Mouse (Mus musculus) midbrain, embryonic 11.5 days (tissue): ENCODE results near the gene Atl3. TPM values are rescaled to one million over a fixed set of nuclear protein-coding genes. Genes with fewer than 3 reads are reported as not detected.

Source experiments
- ATAC-seq: fragments of 200-750 bp; cut with Nextera tagmentation; 2 replicates; pipeline ENCODE4 v1.8.0; 2017; ENCODE audit warnings: moderate TSS enrichment, moderate library complexity; ENCODE audit not compliant: low FRiP score
- DNase-seq: peaks from one replicate; pipeline ENCODE4 v3.0.0; 2015; ENCODE audit warnings: low spot score; ENCODE audit errors: missing footprints
- H3K27ac ChIP-seq: fragments of 300-500 bp; sonication (generic); 2 replicates; pipeline ENCODE4 v1.5.1; 2014; ENCODE audit warnings: low read depth, low read length
- H3K27me3 ChIP-seq: fragments of 300-500 bp; sonication (generic); 2 replicates; pipeline ENCODE4 v1.6.1; 2014; ENCODE audit warnings: mild to moderate bottlenecking, low read length, moderate library complexity, mixed read lengths; ENCODE audit not compliant: control insufficient read depth, insufficient read depth
- H3K36me3 ChIP-seq: fragments of 300-500 bp; sonication (generic); 2 replicates; pipeline ENCODE4 v1.6.1; 2014; ENCODE audit warnings: mild to moderate bottlenecking, low read length, moderate library complexity, mixed read lengths; ENCODE audit not compliant: control insufficient read depth, insufficient read depth
- H3K4me1 ChIP-seq: fragments of 300-500 bp; sonication (generic); 2 replicates; pipeline ENCODE4 v1.6.1; 2014; ENCODE audit warnings: low read length; ENCODE audit not compliant: control insufficient read depth, insufficient read depth
- H3K4me2 ChIP-seq: fragments of 300-500 bp; sonication (generic); 2 replicates; pipeline ENCODE4 v1.6.1; 2014; ENCODE audit warnings: mild to moderate bottlenecking, moderate library complexity
- H3K4me3 ChIP-seq: fragments of 300-500 bp; sonication (generic); 2 replicates; pipeline ENCODE4 v1.5.1; 2014; ENCODE audit warnings: low read depth, low read length
- H3K9ac ChIP-seq: fragments of 300-500 bp; sonication (generic); 2 replicates; pipeline ENCODE4 v1.6.1; 2014; ENCODE audit warnings: low read length
- H3K9me3 ChIP-seq: fragments of 300-500 bp; sonication (generic); 2 replicates; pipeline ENCODE4 v1.6.1; 2016; ENCODE audit warnings: low read length; ENCODE audit not compliant: control insufficient read depth
- WGBS: fragments of 180-500 bp; shearing (Covaris S2); extraction: QIAGEN DNeasy Blood & Tissue Kit; methylation state at CpG from one replicate; pipeline ENCODE4 v1.1.7; 2014; 5-methylcytosine and 5-hydroxymethylcytosine counted together
- polyA plus RNA-seq: library from polyadenylated mRNA; unstranded; fragments of >200 nt; fragmentation: Nextera tagmentation; extraction: Ambion mirVana; gene quantifications from 2 replicates; pipeline ENCODE4 v1.2.1, GENCODE M21; 2014

The Atl3 gene
- polyA plus RNA-seq, 1 experiment from 2014 or later = 8.5 TPM

DNA sequence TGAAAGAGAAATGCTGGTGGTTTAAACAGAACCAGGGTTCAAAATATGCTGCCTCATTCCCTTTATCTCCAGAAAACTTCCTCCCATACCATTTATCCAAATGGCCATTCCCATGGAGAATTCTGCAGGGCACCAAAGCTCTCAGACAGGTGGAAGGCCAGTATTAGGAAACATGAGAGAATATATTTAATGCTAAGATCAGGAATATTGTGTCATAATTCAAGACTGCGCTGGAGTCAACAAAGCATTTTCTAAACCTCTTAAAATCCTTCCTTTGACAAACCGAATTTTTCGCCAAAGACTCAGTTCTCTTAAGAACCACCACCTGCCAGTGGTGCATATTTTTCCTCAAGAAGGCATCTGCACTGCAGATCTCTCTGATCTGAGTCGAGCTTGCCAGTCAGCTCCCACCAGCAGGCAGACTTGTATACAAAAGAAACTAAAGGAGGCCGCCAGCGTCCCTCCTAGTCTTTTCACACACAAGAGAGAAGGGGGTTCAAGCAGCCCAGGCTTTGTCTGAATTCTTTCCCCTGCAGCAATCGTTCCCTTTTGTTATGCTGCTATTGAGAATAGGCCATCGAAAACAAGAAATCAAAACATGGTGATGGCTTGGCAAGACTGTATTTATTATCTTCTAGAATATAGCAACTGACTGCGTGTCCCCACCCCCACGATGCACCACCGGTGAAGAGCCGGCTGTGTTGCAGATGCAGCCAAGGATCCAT is 12.1 kb upstream of the Atl3 start:
- no peaks in the 10 kb centered on the region for H3K9me3 ChIP-seq
- peak overlapping the region; percentile 70 for H3K4me2 ChIP-seq
- peak overlapping the region; percentile 100 for H3K27ac ChIP-seq
- peak; percentile 51 for ATAC-seq
- H3K9ac ChIP-seq = peak overlapping the region; percentile 98
- peaks cover 2% of the 10 kb centered on the region; the same call in 1 of the 2 replicates for H3K36me3 ChIP-seq
- 4% methylated on average over 12 of the region's 12 CpGs for WGBS
- peak; percentile 95 for DNase-seq
- H3K4me3 ChIP-seq = peak overlapping the region; percentile 97
- H3K4me1 ChIP-seq = peaks cover 10% of the 10 kb centered on the region
- no peaks in the 10 kb centered on the region for H3K27me3 ChIP-seq

GRCm38 (mm10) chr19:7482266-7482598 is 11.6 kb upstream of the Atl3 start:
- H3K4me1 ChIP-seq = peaks cover 10% of the 10 kb centered on the region
- H3K27me3 ChIP-seq = no peaks in the 10 kb centered on the region
- DNase-seq = no peak
- H3K4me3 ChIP-seq = peak overlapping the region; percentile 97
- no peaks in the 10 kb centered on the region for H3K9me3 ChIP-seq
- H3K4me2 ChIP-seq = peak overlapping the region; percentile 70
- H3K27ac ChIP-seq = peak overlapping the region; percentile 100
- no peaks in the 10 kb centered on the region for H3K36me3 ChIP-seq
- ATAC-seq = no peak; the same call in 1 of the 2 replicates
- H3K9ac ChIP-seq = peak overlapping the region; percentile 98
- under 1% methylated on average over 7 of the region's 7 CpGs for WGBS

GRCm38 (mm10) chr19:7482599-7483511 is 11.0 kb upstream of the Atl3 start, which contains the start of gene Rtn3:
Rtn3 (minus strand) TSS chr19:7483281.
- peak; percentile 94 for ATAC-seq
- H3K4me2 ChIP-seq = peak within 1 kb of the TSS; percentile 70
- H3K27me3 ChIP-seq = no peaks in the 10 kb centered on the region
- no peaks in the 10 kb centered on the region for H3K36me3 ChIP-seq
- peak within 1 kb of the TSS; percentile 98 for H3K9ac ChIP-seq
- H3K9me3 ChIP-seq = no peaks in the 10 kb centered on the region
- H3K27ac ChIP-seq = peak within 1 kb of the TSS; percentile 100
- H3K4me1 ChIP-seq = peaks cover 10% of the 10 kb centered on the region
- under 1% methylated on average over 80 of the region's 80 CpGs for WGBS
- DNase-seq = peak; percentile 100
- H3K4me3 ChIP-seq = peak within 1 kb of the TSS; percentile 97

DNA sequence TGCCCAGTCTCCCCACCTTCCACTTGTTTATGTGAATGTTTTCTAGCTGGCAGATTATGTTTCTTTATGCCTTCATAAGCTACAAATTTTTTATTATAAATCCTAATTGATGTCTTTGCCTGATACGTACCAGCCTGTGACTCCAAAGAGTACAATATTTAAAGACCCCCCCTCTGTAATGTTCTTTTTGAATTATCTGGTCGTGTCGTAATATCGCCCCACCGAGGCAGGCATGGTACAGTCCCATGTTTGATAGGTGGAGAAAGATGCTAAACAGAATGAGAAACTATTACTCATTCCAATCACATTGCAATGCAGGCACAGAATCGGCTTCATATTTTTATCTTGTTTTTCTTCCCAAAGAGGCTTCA is 10.3 kb upstream of the Atl3 start:
- Histone ChIP-seq H3K4me3 (peak overlapping the region; percentile 97), H3K36me3 (no peaks in the 10 kb centered on the region), H3K27ac (peak overlapping the region; percentile 100; the same call in 1 of the 2 replicates), H3K9me3 (no peaks in the 10 kb centered on the region), H3K4me1 (peaks cover 10% of the 10 kb centered on the region), H3K4me2 (peak overlapping the region; percentile 43), H3K27me3 (no peaks in the 10 kb centered on the region), H3K9ac (peak overlapping the region; percentile 52; the same call in 1 of the 2 replicates)
- ATAC-seq (peak; percentile 65), DNase-seq (no peak)
- WGBS = 3% methylated on average over 6 of the region's 6 CpGs

DNA sequence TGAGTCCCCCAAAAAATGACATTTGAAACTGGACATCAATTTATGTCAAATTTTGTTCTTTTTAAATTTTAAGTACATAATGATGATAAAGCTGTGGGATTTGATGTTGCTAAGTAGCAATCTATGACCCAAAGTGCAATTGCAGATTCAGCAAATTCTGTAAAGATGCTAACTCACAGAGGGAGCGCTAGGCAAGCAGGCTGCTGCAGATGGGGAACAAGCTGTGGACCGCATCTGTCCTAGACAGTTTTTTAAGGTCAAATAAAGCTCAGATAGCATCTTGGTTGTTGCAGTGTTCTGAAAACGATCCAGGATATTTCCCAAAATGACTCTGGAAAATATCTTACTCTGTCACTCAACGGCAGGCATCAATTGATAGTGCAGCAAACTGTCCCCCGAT is 9.8 kb upstream of the Atl3 start:
- H3K27me3 ChIP-seq = no peaks in the 10 kb centered on the region
- peaks cover 10% of the 10 kb centered on the region for H3K4me1 ChIP-seq
- H3K4me2 ChIP-seq = peak overlapping the region; percentile 43
- ATAC-seq (no peak), DNase-seq (no peak)
- H3K4me3 ChIP-seq = no peak overlapping the region
- H3K9ac ChIP-seq = no peak overlapping the region
- 78% methylated on average over 5 of the region's 5 CpGs for WGBS
- peak overlapping the region; percentile 40; the same call in 1 of the 2 replicates for H3K27ac ChIP-seq
- H3K36me3 ChIP-seq = no peaks in the 10 kb centered on the region
- H3K9me3 ChIP-seq = no peaks in the 10 kb centered on the region

DNA sequence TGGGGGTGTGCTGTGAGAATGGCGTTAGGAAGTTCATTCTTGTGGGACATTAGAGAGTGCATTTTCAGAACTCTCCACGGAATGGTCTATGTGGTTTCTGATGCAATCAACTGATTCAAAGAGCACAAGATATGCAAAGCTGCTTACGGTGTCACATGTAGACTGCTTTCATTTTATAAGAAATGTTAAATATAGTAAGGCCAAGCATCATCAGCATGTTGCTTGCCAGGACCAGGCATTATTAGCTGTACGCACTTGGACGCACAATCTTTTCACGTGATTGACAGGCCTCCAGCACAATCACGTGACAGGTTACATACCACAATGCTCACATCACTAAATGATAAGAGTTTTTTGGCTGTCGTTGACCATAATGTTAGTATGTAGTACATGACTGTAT is 6.2 kb upstream of the Atl3 start:
- Histone ChIP-seq H3K4me1 (no peaks in the 10 kb centered on the region), H3K9ac (no peak overlapping the region), H3K4me2 (no peak overlapping the region), H3K27ac (no peak overlapping the region), H3K9me3 (no peaks in the 10 kb centered on the region), H3K27me3 (no peaks in the 10 kb centered on the region), H3K36me3 (no peaks in the 10 kb centered on the region), H3K4me3 (no peak overlapping the region)
- DNase-seq (no peak), ATAC-seq (no peak)
- 84% methylated on average over 8 of the region's 8 CpGs for WGBS

GRCm38 (mm10) chr19:7491960-7492359 is 1.9 kb upstream of the Atl3 start:
- WGBS = 85% methylated on average over 6 of the region's 6 CpGs
- Histone ChIP-seq H3K4me3 (no peak overlapping the region), H3K36me3 (no peaks in the 10 kb centered on the region), H3K9me3 (no peaks in the 10 kb centered on the region), H3K4me1 (no peaks in the 10 kb centered on the region), H3K4me2 (no peak overlapping the region), H3K27ac (no peak overlapping the region), H3K27me3 (no peaks in the 10 kb centered on the region), H3K9ac (no peak overlapping the region)
- no peak for DNase-seq
- ATAC-seq = no peak

DNA sequence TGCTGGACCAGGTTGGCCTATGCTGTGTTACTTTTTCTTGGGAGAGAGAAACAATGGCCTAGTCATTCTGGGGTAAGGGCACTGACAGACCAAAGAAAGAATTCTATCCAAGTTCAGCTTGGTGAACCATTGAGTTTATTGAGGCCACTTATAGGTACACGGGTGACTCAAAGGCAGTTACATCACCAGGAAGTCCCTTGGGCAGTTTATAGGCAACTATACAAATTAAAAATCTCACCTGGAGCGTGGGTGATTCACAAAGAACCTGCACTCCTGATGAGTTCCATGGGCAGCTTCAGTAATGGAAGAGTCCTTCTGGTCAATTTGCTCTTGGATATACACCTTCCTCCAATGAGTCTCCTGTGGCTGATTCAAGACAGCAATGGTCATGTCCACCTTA is 1.2 kb upstream of the Atl3 start:
- Histone ChIP-seq H3K27ac (no peak overlapping the region), H3K4me1 (no peaks in the 10 kb centered on the region), H3K4me2 (no peak overlapping the region), H3K9me3 (no peaks in the 10 kb centered on the region), H3K4me3 (no peak overlapping the region), H3K27me3 (no peaks in the 10 kb centered on the region), H3K9ac (no peak overlapping the region), H3K36me3 (no peaks in the 10 kb centered on the region)
- WGBS = 93% methylated on average over 2 of the region's 2 CpGs
- ATAC-seq (no peak), DNase-seq (no peak)
